Mouse (Mus musculus) liver, embryonic 12.5 days (tissue): ENCODE measurements around the gene Borcs7. TPM values are rescaled to one million over a fixed set of nuclear protein-coding genes. Genes with fewer than 3 reads are reported as not detected.

Experiments used
- ATAC-seq: fragments of 200-750 bp; cut with Nextera tagmentation; 2 replicates; pipeline ENCODE4 v1.8.0; 2017; ENCODE audit warnings: moderate number of reproducible peaks, mild to moderate bottlenecking, moderate library complexity
- H3K27ac ChIP-seq: fragments of 300-500 bp; sonication (generic); 2 replicates; pipeline ENCODE4 v1.5.1; 2016; ENCODE audit warnings: mild to moderate bottlenecking
- H3K27me3 ChIP-seq: fragments of 300-500 bp; sonication (generic); replicated peaks from 2 replicates; pipeline ENCODE4 v1.6.1; 2016; ENCODE audit warnings: mild to moderate bottlenecking, moderate library complexity
- H3K36me3 ChIP-seq: fragments of 300-500 bp; sonication (generic); 2 replicates; pipeline ENCODE4 v1.6.1; 2016; ENCODE audit warnings: mild to moderate bottlenecking, moderate library complexity
- H3K4me1 ChIP-seq: fragments of 300-500 bp; sonication (generic); 2 replicates; pipeline ENCODE4 v1.6.1; 2016
- H3K4me2 ChIP-seq: fragments of 300-500 bp; sonication (generic); 2 replicates; pipeline ENCODE4 v1.6.1; 2016; ENCODE audit warnings: mild to moderate bottlenecking, moderate library complexity
- H3K4me3 ChIP-seq: fragments of 300-500 bp; sonication (generic); 2 replicates; pipeline ENCODE4 v1.5.1; 2016; ENCODE audit warnings: mild to moderate bottlenecking, moderate library complexity
- H3K9ac ChIP-seq: fragments of 300-500 bp; sonication (generic); 2 replicates; pipeline ENCODE4 v1.6.1; 2016; ENCODE audit warnings: mild to moderate bottlenecking, moderate library complexity
- H3K9me3 ChIP-seq: fragments of 300-500 bp; sonication (generic); replicated peaks from 2 replicates; pipeline ENCODE4 v1.6.1; 2016; ENCODE audit warnings: mild to moderate bottlenecking, moderate library complexity
- WGBS: fragments of 180-500 bp; shearing (Covaris S2); methylation state at CpG from one replicate; pipeline ENCODE4 v1.1.7; 2016; ENCODE audit not compliant: insufficient replicate concordance; 5-methylcytosine and 5-hydroxymethylcytosine counted together
- polyA plus RNA-seq: library from polyadenylated mRNA; unstranded; fragments of >200 nt; fragmentation: Nextera tagmentation; extraction: Ambion mirVana; gene quantifications from 2 replicates; pipeline ENCODE4 v1.2.1, GENCODE M21; 2016

The Borcs7 gene
- polyA plus RNA-seq, 1 experiment from 2014 or later = 7.4 TPM

GRCm38 (mm10) chr19:46668263-46668662 is 21.4 kb upstream of the Borcs7 start:
- no peak overlapping the region for H3K4me3 ChIP-seq
- peak; percentile 64 for ATAC-seq
- no peak overlapping the region for H3K27ac ChIP-seq
- peaks cover 22% of the 10 kb centered on the region for H3K4me1 ChIP-seq
- H3K36me3 ChIP-seq = no peaks in the 10 kb centered on the region
- H3K27me3 ChIP-seq = peaks cover 39% of the 10 kb centered on the region
- no peak overlapping the region for H3K4me2 ChIP-seq
- H3K9ac ChIP-seq = no peak overlapping the region
- 69% methylated on average over 10 of the region's 10 CpGs for WGBS
- H3K9me3 ChIP-seq = no peaks in the 10 kb centered on the region

- no peak overlapping the region for H3K9ac ChIP-seq
- H3K27ac ChIP-seq = no peak overlapping the region
- ATAC-seq = no peak
- peaks cover 22% of the 10 kb centered on the region for H3K4me1 ChIP-seq
- no peak overlapping the region for H3K4me3 ChIP-seq
- H3K27me3 ChIP-seq = peaks cover 39% of the 10 kb centered on the region
- WGBS = 30% methylated on average over 5 of the region's 5 CpGs
- H3K9me3 ChIP-seq = no peaks in the 10 kb centered on the region
- no peaks in the 10 kb centered on the region for H3K36me3 ChIP-seq
- peak overlapping the region; percentile 19 for H3K4me2 ChIP-seq
These were observed 19.9 kb upstream of the Borcs7 start for GRCm38 (mm10) chr19:46669802-46670201.

DNA sequence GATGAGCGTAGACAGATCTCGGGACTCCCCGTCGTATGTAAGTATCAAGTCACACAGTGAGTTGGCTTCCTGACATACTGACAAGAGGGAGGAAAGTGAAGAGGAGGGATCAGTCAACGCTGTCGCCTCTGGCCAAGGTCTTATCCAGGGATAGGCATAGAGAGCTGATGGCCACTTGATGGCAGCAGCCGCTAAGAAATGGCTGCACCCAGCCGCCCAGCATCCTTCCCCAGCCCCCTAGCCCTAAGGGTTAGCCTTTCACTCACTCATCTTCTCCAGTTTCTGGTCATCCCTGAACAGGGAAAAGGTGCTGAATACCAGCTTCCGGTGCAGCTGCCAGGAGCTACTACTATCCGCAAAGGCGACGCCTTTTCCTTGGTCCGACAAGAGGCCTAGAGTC is 19.0 kb upstream of the Borcs7 start:
- no peak for ATAC-seq
- peaks cover 39% of the 10 kb centered on the region for H3K27me3 ChIP-seq
- peaks cover 22% of the 10 kb centered on the region for H3K4me1 ChIP-seq
- no peaks in the 10 kb centered on the region for H3K9me3 ChIP-seq
- H3K27ac ChIP-seq = no peak overlapping the region
- 31% methylated on average over 13 of the region's 13 CpGs for WGBS
- H3K4me2 ChIP-seq = no peak overlapping the region
- H3K9ac ChIP-seq = no peak overlapping the region
- no peak overlapping the region for H3K4me3 ChIP-seq
- H3K36me3 ChIP-seq = no peaks in the 10 kb centered on the region

- H3K27me3 ChIP-seq = peaks cover 32% of the 10 kb centered on the region
- WGBS = 46% methylated on average over 5 of the region's 5 CpGs
These were observed 16.8 kb upstream of the Borcs7 start, which contains the start of gene Cyp17a1 for GRCm38 (mm10) chr19:46672766-46673418. Gene Cyp17a1 (minus strand): TSS chr19:46673172.

GRCm38 (mm10) chr19:46675641-46676040 is 14.1 kb upstream of the Borcs7 start:
- H3K4me3 ChIP-seq = no peak overlapping the region
- H3K9ac ChIP-seq = no peak overlapping the region
- H3K36me3 ChIP-seq = no peaks in the 10 kb centered on the region
- WGBS = 60% methylated on average over 3 of the region's 3 CpGs
- ATAC-seq = no peak
- peaks cover 6% of the 10 kb centered on the region; the same call in 1 of the 2 replicates for H3K4me1 ChIP-seq
- H3K9me3 ChIP-seq = no peaks in the 10 kb centered on the region
- H3K27ac ChIP-seq = no peak overlapping the region
- H3K27me3 ChIP-seq = peaks cover 25% of the 10 kb centered on the region
- no peak overlapping the region for H3K4me2 ChIP-seq

More at GRCm38 (mm10) chr19:46672766-46673418, 16.8 kb upstream of the Borcs7 start, which contains the start of gene Cyp17a1:
- Histone ChIP-seq H3K4me1 (peaks cover 22% of the 10 kb centered on the region), H3K9ac (no peak within 1 kb of the TSS), H3K36me3 (no peaks in the 10 kb centered on the region), H3K4me2 (no peak within 1 kb of the TSS), H3K4me3 (no peak within 1 kb of the TSS), H3K9me3 (no peaks in the 10 kb centered on the region), H3K27ac (no peak within 1 kb of the TSS)
- no peak for ATAC-seq

- Histone ChIP-seq H3K4me1 (peaks cover 10% of the 10 kb centered on the region), H3K9me3 (no peaks in the 10 kb centered on the region), H3K27ac (no peak overlapping the region), H3K36me3 (no peaks in the 10 kb centered on the region), H3K27me3 (peaks cover 2% of the 10 kb centered on the region), H3K4me3 (no peak overlapping the region), H3K4me2 (no peak overlapping the region), H3K9ac (no peak overlapping the region)
- 38% methylated on average over 12 of the region's 12 CpGs for WGBS
- no peak for ATAC-seq
These were observed 9.9 kb upstream of the Borcs7 start for GRCm38 (mm10) chr19:46679720-46680383.

DNA sequence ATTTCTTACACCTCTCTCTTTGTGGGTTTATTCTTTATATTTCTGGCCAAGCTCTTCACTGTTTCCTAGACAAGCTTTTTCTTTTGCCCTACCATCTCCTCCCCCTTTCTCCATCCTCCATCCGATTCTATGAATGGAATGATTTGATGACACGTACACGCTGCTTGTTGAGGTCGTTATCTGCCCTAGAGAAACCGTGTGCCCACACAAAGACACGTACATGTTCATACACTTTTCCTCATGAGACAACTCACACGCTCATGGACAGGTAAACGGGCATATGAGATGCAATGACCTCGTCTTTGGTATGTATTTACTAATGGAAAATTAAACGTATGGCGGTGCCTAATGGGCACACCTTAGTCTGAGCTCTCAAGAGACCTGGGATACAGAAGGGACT is 681 bp downstream of the Borcs7 start:
- WGBS = 60% methylated on average over 11 of the region's 11 CpGs
- ATAC-seq = no peak
- peak overlapping the region; percentile 70 for H3K4me2 ChIP-seq

DNA sequence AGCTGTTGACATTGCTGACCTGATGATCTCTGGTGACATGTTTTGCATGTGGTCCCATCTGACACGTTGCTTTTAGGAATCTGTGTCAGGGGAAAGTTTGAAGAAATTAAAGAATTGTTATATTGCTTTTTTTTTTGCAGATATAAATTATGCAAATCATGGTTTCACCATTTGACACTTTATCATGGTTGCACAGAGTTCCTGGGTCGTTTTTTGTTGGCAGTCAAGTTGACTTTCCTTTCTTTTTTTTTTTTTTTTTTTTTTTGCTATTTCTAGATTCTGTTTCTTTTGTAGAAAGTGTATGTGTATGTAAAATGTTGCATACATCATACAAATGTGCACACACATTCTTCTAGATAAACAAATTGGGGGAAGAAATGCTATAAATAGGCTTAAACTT is 1.4 kb downstream of the Borcs7 start:
- H3K4me3 ChIP-seq = no peak overlapping the region
- ATAC-seq = no peak
- H3K36me3 ChIP-seq = peaks cover 16% of the 10 kb centered on the region; the same call in 1 of the 2 replicates
- H3K9me3 ChIP-seq = 0 out of 2 replicates have a peak, but pooled peaks cover 3% of the 10 kb centered on the region
- 57% methylated on average over 2 of the region's 2 CpGs for WGBS
- no peaks in the 10 kb centered on the region for H3K27me3 ChIP-seq
- no peak overlapping the region for H3K9ac ChIP-seq
- no peak overlapping the region for H3K4me2 ChIP-seq
- peaks cover 14% of the 10 kb centered on the region for H3K4me1 ChIP-seq
- H3K27ac ChIP-seq = no peak overlapping the region

More for the DNA sequence above, 681 bp downstream of the Borcs7 start:
- H3K4me1 ChIP-seq = peaks cover 14% of the 10 kb centered on the region
- H3K36me3 ChIP-seq = peaks cover 16% of the 10 kb centered on the region; the same call in 1 of the 2 replicates
- H3K9me3 ChIP-seq = no peaks in the 10 kb centered on the region
- no peak overlapping the region for H3K27ac ChIP-seq
- H3K9ac ChIP-seq = peak overlapping the region; percentile 79
- peak overlapping the region; percentile 81 for H3K4me3 ChIP-seq
- H3K27me3 ChIP-seq = no peaks in the 10 kb centered on the region

DNA sequence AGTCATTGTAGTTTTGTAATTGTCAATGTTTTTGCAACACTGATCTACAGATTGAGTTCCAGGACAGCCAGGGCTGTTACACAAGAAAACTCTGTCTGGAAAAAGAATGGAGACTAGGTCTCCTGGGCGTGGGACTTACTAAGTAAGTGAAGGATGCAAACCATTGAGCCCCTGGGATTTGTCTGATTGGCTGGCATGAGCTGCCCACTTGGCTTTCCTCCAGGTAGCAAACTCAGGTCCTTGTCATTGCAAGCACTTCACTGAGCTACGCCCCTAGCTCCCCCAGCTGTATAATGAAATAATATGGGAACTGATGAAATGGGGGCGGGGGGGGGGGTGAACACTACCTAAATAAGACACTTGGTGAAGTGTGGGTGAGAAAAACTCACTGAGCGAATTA is 3.4 kb downstream of the Borcs7 start:
- no peak overlapping the region for H3K4me2 ChIP-seq
- no peak overlapping the region for H3K27ac ChIP-seq
- H3K4me3 ChIP-seq = no peak overlapping the region
- H3K36me3 ChIP-seq = peaks cover 22% of the 10 kb centered on the region; the same call in 1 of the 2 replicates
- no peak overlapping the region for H3K9ac ChIP-seq
- no peak for ATAC-seq
- peaks cover 14% of the 10 kb centered on the region for H3K4me1 ChIP-seq
- H3K9me3 ChIP-seq = 0 out of 2 replicates have a peak, but pooled peaks cover 3% of the 10 kb centered on the region
- H3K27me3 ChIP-seq = no peaks in the 10 kb centered on the region
- WGBS = 68% methylated on average over 4 of the region's 4 CpGs

DNA sequence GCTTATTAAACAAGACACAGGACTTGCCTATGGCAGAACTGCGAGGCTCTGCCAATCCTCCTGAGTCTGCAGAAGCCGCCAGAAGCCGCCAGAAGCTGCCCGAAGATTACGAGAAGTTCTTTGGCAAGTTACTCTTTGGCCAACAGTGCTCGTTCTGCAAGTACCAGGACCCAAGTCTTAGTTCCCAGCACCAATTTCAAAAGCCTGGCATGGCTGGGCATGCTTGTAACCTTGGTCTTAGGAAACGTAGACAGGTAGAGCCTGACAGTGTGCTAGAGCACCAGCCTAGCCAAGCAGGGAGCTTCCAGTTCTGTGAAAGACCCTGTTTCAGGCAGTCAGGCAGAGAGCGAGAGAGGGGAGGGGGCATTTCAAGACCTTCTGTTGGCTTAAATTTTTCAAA is 6.8 kb downstream of the Borcs7 start:
- no peak for ATAC-seq
- H3K27ac ChIP-seq = no peak overlapping the region
- peaks cover 10% of the 10 kb centered on the region; the same call in 1 of the 2 replicates for H3K4me1 ChIP-seq
- WGBS = 85% methylated on average over 8 of the region's 8 CpGs
- no peak overlapping the region for H3K4me3 ChIP-seq
- H3K4me2 ChIP-seq = no peak overlapping the region
- 0 out of 2 replicates have a peak, but pooled peaks cover 3% of the 10 kb centered on the region for H3K9me3 ChIP-seq
- no peak overlapping the region for H3K9ac ChIP-seq
- H3K36me3 ChIP-seq = peaks cover 28% of the 10 kb centered on the region; the same call in 1 of the 2 replicates
- no peaks in the 10 kb centered on the region for H3K27me3 ChIP-seq

GRCm38 (mm10) chr19:46696943-46697342 is 7.2 kb downstream of the Borcs7 start:
- H3K27me3 ChIP-seq = no peaks in the 10 kb centered on the region
- H3K4me2 ChIP-seq = no peak overlapping the region
- WGBS = 83% methylated on average over 7 of the region's 7 CpGs
- H3K9ac ChIP-seq = no peak overlapping the region
- H3K4me1 ChIP-seq = peaks cover 10% of the 10 kb centered on the region; the same call in 1 of the 2 replicates
- H3K4me3 ChIP-seq = no peak overlapping the region
- no peak for ATAC-seq
- H3K36me3 ChIP-seq = peaks cover 28% of the 10 kb centered on the region; the same call in 1 of the 2 replicates
- no peak overlapping the region for H3K27ac ChIP-seq
- H3K9me3 ChIP-seq = 0 out of 2 replicates have a peak, but pooled peaks cover 3% of the 10 kb centered on the region
